Mouse (Mus musculus) midbrain, embryonic 10.5 days (tissue): ENCODE data around the gene Vmn1r118. TPM values are rescaled to one million over a fixed set of nuclear protein-coding genes. Genes with fewer than 3 reads are reported as not detected.
"Not testable (repeated sequence)": the region's sequence is repeated elsewhere in the genome, so short reads cannot be mapped to it uniquely, and the experiment has no call there.

Experiments
- DNase-seq: peaks from one replicate; pipeline ENCODE4 v3.0.0-alpha.2; 2017; ENCODE audit warnings: low spot score
- H3K27ac ChIP-seq: fragments of 300-500 bp; sonication (generic); replicated peaks from 2 replicates; pipeline ENCODE4 v1.5.1; 2016; ENCODE audit warnings: mild to moderate bottlenecking
- H3K27me3 ChIP-seq: fragments of 300-500 bp; sonication (generic); 2 replicates; pipeline ENCODE4 v1.6.1; 2016; ENCODE audit warnings: low read depth, mild to moderate bottlenecking; ENCODE audit not compliant: poor library complexity, severe bottlenecking
- H3K36me3 ChIP-seq: fragments of 300-500 bp; sonication (generic); 2 replicates; pipeline ENCODE4 v1.6.1; 2016; ENCODE audit warnings: mild to moderate bottlenecking, moderate library complexity
- H3K4me1 ChIP-seq: fragments of 300-500 bp; sonication (generic); 2 replicates; pipeline ENCODE4 v1.6.1; 2016
- H3K4me3 ChIP-seq: fragments of 300-500 bp; sonication (generic); 2 replicates; pipeline ENCODE4 v1.5.1; 2016; ENCODE audit warnings: mild to moderate bottlenecking, moderate library complexity
- H3K9me3 ChIP-seq: fragments of 300-500 bp; sonication (generic); replicated peaks from 2 replicates; pipeline ENCODE4 v1.6.1; 2016; ENCODE audit warnings: mild to moderate bottlenecking
- WGBS: fragments of 180-500 bp; shearing (Covaris S2); methylation state at CpG from one replicate; pipeline ENCODE4 v1.1.7; 2016; 5-methylcytosine and 5-hydroxymethylcytosine counted together
- polyA plus RNA-seq: library from polyadenylated mRNA; unstranded; fragments of >200 nt; fragmentation: Nextera tagmentation; extraction: Ambion mirVana; gene quantifications from 2 replicates; pipeline ENCODE4 v1.2.1, GENCODE M21; 2016

Gene Vmn1r118
- polyA plus RNA-seq = not detected in 2 replicates

DNA sequence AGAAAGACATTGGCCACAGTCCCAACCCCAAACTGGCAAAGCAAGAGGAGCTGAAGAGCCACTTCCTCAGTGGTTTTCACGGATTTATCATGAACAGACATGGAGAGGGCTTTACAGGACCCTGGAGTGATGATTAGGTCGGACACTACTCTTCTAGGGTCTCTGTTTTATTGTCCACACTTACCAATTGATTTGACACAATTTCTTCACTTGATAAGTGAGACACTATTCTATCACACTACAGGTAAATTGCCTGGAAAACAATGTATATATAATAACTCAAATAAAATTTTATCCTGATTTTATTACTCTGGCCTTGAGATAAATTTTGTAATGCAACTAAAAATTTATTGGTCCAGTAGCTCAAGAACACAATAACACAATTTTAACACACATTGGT lies at the start of gene Vmn1r118:
Gene Vmn1r118 (minus strand): TSS at position 101 of the 400 bp plus-strand sequence.
- not testable (repeated sequence) for DNase-seq, H3K9me3 ChIP-seq, H3K27me3 ChIP-seq, H3K36me3 ChIP-seq, H3K27ac ChIP-seq, H3K4me1 ChIP-seq, H3K4me3 ChIP-seq
- no CpG with 5 or more reads among the region's 2 CpGs for WGBS

- not testable (repeated sequence) for DNase-seq, H3K4me1 ChIP-seq, H3K36me3 ChIP-seq, H3K27ac ChIP-seq, H3K9me3 ChIP-seq, H3K27me3 ChIP-seq, H3K4me3 ChIP-seq
- no CpG with 5 or more reads among the region's 2 CpGs for WGBS
Observed at GRCm38 (mm10) chr7:20884021-20884420, 28.1 kb downstream of the Vmn1r118 start, which contains the start of gene Vmn1r117. Gene Vmn1r117, minus strand, starts transcription at chr7:20884121.

DNA sequence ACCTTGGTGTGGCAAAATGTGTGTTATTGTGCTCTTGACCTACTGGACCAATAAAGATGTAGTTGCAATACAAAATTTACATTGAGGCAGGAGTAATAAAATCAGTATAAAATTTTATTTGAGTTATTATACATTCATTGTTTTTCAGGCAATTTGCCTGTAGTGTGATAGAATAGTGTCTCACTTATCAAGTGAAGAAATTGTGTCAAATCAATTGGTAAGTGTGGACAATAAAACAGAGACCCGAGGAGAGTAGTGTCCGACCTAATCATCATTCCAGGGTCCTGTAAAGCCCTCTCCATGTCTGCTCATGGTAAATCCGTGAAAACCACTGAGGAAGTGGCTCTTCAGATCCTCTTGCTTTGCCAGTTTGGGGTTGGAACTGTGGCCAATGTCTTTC lies 40.2 kb downstream of the Vmn1r118 start, which contains the start of gene Vmn1r116:
Gene Vmn1r116 (plus strand): TSS at position 301 of the 400 bp plus-strand sequence.
- H3K27me3 ChIP-seq, H3K4me1 ChIP-seq, H3K4me3 ChIP-seq, DNase-seq, H3K36me3 ChIP-seq, H3K9me3 ChIP-seq, H3K27ac ChIP-seq: not testable (repeated sequence)
- WGBS = 67% methylated on average over 3 of the region's 3 CpGs

Other genes starting within 250 kb of the Vmn1r118 start
- not detected in 2 replicates for gene Vmn1r107, start 243.4 kb downstream of the Vmn1r118 start, polyA plus RNA-seq
- gene Vmn1r111, start 209.1 kb downstream of the Vmn1r118 start, polyA plus RNA-seq = not detected in 2 replicates
- gene Gm10668, start 181.7 kb downstream of the Vmn1r118 start, polyA plus RNA-seq = not detected in 2 replicates
- not detected in 2 replicates for gene Vmn1r112, start 141.2 kb downstream of the Vmn1r118 start, polyA plus RNA-seq
- not detected in 2 replicates for gene Vmn1r113, start 125.1 kb downstream of the Vmn1r118 start, polyA plus RNA-seq
- not detected in 2 replicates for gene Vmn1r114, start 100.2 kb downstream of the Vmn1r118 start, polyA plus RNA-seq
- not detected in 2 replicates for gene Vmn1r115, start 67.4 kb downstream of the Vmn1r118 start, polyA plus RNA-seq
- not detected in 2 replicates for gene Vmn1r116, start 40.1 kb downstream of the Vmn1r118 start, polyA plus RNA-seq
- not detected in 2 replicates for gene Vmn1r117, start 28.2 kb downstream of the Vmn1r118 start, polyA plus RNA-seq
- not detected in 2 replicates for gene Vmn1r119, start 100.1 kb upstream of the Vmn1r118 start, polyA plus RNA-seq
- not detected in 2 replicates for gene Vmn1r120, start 141.4 kb upstream of the Vmn1r118 start, polyA plus RNA-seq
- gene Vmn1r121, start 186.2 kb upstream of the Vmn1r118 start, polyA plus RNA-seq = not detected in 2 replicates
- not detected in 2 replicates for gene Vmn1r122, start 221.8 kb upstream of the Vmn1r118 start, polyA plus RNA-seq
- not detected in 2 replicates for gene Vmn1r123, start 249.8 kb upstream of the Vmn1r118 start, polyA plus RNA-seq